Mouse (Mus musculus) embryonic stem cell, embryonic (primary cell): ENCODE results near the gene Tuba1a.

Experiments
- CTCF ChIA-PET, 4 experiments: fragments of 300-600 bp in 2 of 4; fragments of 350-600 bp in 2 of 4; sonication (Branson Sonifier 250); formaldehyde crosslinking; loops; one replicate each; lab custom pipeline; 2022; ENCODE audit warnings: inconsistent platforms in 2 of 4; lab: Charles Lee
- POLR2A ChIA-PET, 4 experiments: fragments of 300-600 bp in 2 of 4; fragments of 350-600 bp in 2 of 4; sonication (Branson Sonifier 250); formaldehyde crosslinking; loops; one replicate each; lab custom pipeline; 2022; ENCODE audit warnings: antibody characterized with exemption in 4 of 4, inconsistent platforms in 1 of 4; lab: Charles Lee

Tuba1a gene

DNA sequence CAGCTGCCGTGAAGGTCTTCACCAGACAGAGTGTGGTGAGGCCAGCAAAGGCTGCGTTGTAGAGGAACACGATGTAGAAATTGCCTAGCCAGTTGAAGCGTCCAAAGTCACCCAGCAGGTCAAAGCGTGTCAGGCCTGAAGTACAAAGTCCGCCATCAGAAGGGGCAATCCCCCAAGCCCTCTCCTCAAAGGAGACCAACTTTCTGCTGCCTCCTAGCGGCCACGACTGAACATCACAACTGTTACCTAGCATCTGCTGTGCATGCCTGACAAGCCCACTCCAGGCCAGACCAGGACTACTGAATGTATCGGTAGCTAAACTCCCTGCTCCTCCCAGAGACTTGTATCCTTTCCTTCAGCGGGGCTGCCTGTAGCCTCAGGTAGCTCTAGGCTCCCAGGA lies 48.8 kb downstream of the Tuba1a start:
- ChIA-PET CTCF (interaction anchor here (0.5 to 3.3 kb wide), 29 partner anchors 8 to 1045 kb away, joined by 3 to 15 read pairs (median 3); no protein-coding TSS in a partner anchor), POLR2A (interaction anchor here in 2 of 4 experiments (0.5 to 1.8 kb wide), 14 partner anchors 9 to 557 kb away, joined by 3 to 5 read pairs (median 3); partner anchors contain the start of genes Gm49450 (in 1 of the 2) and Tuba1b (in 1 of the 2))

DNA sequence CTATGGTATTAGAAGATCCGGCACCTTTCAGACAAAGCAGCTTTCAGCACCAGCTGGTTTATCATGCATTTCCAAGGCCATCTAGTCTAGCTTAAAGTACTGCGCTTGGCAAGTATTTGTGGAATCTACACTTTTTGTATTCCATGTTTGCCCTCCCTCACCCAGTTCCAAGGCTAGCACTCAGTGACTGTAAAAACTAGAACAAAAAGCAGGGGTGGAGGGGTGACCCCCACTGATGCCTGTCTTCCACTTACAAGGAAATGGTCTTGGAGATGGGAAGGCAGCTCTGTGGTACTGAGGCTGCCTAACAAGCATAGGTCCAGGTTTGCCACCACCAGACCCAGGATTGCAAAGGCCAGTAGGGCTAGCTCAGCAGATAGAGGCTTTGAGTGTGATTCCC lies 50.9 kb downstream of the Tuba1a start:
- POLR2A ChIA-PET, result interaction anchor here in 3 of 4 experiments (0.6 to 3.0 kb wide), 11 partner anchors 10 to 225 kb away, joined by 3 to 13 read pairs (median 4); partner anchors contain the start of genes Rnd1 (in 1 of the 3) and Tuba1c (in 1 of the 3)
- CTCF ChIA-PET, result interaction anchor here (1.2 to 3.3 kb wide), 7 partner anchors 9 to 98 kb away, joined by 3 to 13 read pairs (median 5); partner anchors contain the start of gene Prkag1 (in 1 of the 4)

DNA sequence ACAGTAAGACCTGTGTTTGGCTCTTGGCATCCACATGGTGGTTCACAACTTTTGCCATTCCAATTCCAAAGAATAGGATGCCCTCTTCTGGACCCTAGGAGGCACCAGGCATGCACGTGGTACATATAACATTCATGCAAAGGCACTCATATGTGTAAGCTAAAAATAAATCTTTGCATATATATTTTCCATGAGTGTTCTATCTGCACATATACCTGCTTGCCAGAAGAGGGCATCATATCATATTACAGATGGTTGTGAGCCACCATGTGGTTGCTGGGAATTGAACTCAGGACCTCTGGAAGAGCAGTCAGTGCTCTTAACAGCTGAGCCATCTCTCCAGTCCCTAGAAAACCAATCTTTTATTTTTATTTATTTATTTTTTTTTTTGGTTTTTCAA lies 52.0 kb downstream of the Tuba1a start:
- ChIA-PET CTCF (interaction anchor here (0.6 to 1.9 kb wide), 12 partner anchors 9 to 324 kb away, joined by 3 to 7 read pairs (median 4); partner anchors contain the start of gene Prkag1 (in 1 of the 4)), POLR2A (interaction anchor here in 3 of 4 experiments (1.2 to 3.0 kb wide), 7 partner anchors 9 to 224 kb away, joined by 3 to 14 read pairs (median 9); partner anchors contain the start of genes Rnd1 (in 1 of the 3) and Tuba1b (in 1 of the 3))
